Mouse (Mus musculus) erythroblast, embryonic 14.5 days (primary cell): Measurements from ENCODE around the gene Homer2. TPM values are rescaled to one million over a fixed set of nuclear protein-coding genes. Genes with fewer than 3 reads are reported as not detected.

Experiments used
- H3K27me3 ChIP-seq: 2 replicates; pipeline ENCODE4 v1.6.1; 2012; ENCODE audit warnings: inconsistent platforms; ENCODE audit not compliant: control insufficient read depth
- H3K36me3 ChIP-seq: 2 replicates; pipeline ENCODE4 v1.6.1; 2012; ENCODE audit warnings: mild to moderate bottlenecking, inconsistent platforms; ENCODE audit not compliant: control insufficient read depth
- H3K4me1 ChIP-seq: 2 replicates; pipeline ENCODE4 v1.6.1; 2012; ENCODE audit warnings: inconsistent platforms; ENCODE audit not compliant: control insufficient read depth
- H3K4me3 ChIP-seq: replicated peaks from 2 replicates; pipeline ENCODE3; 2012; ENCODE audit warnings: moderate library complexity, mild to moderate bottlenecking, inconsistent platforms
- H3K9me3 ChIP-seq: 2 replicates; pipeline ENCODE4 v1.6.1; 2012; ENCODE audit warnings: low read length, inconsistent platforms, mixed read lengths; ENCODE audit not compliant: control insufficient read depth
- GATA1 ChIP-seq: IDR thresholded peaks from 2 replicates; pipeline ENCODE4 v1.6.1; 2012; ENCODE audit warnings: low read length, inconsistent platforms, mixed read lengths
- TAL1 ChIP-seq: IDR thresholded peaks from 3 replicates; pipeline ENCODE4 v1.6.1; 2012; ENCODE audit warnings: low read length, inconsistent platforms, mixed read lengths
- polyA plus RNA-seq: library from polyadenylated mRNA; stranded (reverse); fragments of >175 nt; gene quantifications from 2 replicates; pipeline ENCODE4 v1.2.3, GENCODE M21; 2012

Homer2 gene
- polyA plus RNA-seq, 1 experiment, result 0.19 TPM

DNA sequence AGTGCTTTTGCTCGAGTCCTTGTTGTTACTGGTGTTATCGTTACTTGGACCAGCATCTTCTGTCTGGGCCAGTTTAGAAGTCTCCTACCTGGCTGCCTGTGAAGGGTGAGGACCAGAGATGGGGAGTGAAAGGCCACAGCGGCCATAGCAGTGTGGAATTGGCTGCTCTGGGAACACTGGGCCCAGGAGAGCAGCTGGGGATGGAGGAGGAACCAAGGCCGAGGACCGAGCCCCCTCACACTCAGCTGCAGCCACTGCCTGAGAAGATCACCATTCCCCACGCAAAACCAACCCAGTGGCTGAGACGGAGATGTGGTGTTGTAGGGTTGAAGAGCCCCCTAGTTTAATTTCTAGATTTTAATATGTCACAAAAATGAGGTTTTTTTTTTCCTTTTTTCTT, 142.6 kb downstream of the Homer2 start:
- Histone ChIP-seq H3K27me3 (peaks cover 15% of the 10 kb centered on the region), H3K9me3 (no peaks in the 10 kb centered on the region), H3K4me1 (peaks cover 3% of the 10 kb centered on the region; the same call in 1 of the 2 replicates), H3K4me3 (no peak overlapping the region), H3K36me3 (no peaks in the 10 kb centered on the region)
- TF ChIP-seq GATA1 (no peak), TAL1 (no peak)

DNA sequence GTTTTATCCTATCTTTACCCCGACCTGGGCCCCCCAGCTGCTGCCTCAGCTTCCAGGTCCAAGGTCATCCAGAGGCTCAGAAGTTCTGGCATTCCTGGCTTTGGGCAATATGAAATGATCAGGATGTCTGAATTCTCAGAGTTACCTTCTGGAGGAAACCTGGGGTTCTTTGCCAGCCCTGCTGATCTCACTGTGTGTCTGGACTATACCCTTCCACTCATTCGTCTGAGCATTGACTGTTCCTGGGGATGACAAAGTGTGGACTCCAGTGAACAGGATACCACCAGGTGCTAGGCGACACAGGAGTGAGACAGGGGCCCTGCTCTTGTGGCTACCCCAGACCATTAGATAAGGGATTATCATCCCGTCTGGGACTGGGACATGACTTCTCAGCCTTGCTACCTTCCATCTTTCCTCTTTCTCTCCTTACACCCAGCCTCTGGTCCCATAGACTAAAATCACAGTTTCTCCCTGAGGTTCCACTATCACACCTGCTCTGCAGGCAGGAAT, 143.8 kb downstream of the Homer2 start:
- H3K4me3 ChIP-seq, result no peak overlapping the region

DNA sequence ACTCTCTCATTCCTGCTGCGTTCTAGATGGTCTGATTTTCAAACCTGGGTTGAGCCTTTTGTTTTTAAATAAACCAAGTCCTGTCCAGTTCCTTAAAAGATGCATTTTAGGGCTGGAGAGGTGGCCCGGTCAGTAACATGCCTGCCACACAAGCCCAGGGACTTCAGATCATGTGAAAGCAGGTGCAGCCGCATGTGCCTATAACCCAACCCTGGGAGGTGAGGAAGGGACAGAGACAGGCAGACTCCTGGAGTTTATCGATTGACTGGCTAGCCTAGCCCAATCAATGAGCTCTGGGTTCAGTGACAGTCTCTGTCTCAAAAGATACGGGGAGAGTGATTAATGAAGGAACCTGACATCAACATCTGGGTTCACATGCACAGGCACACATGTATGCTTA, 146.1 kb downstream of the Homer2 start:
- no peak overlapping the region for H3K4me3 ChIP-seq
- TF ChIP-seq TAL1, result no peak
- no peak for TF ChIP-seq GATA1
- H3K9me3 ChIP-seq, result no peaks in the 10 kb centered on the region
- peaks cover 17% of the 10 kb centered on the region for H3K27me3 ChIP-seq
- H3K36me3 ChIP-seq, result no peaks in the 10 kb centered on the region
- H3K4me1 ChIP-seq, result 0 out of 2 replicates have a peak, but pooled peaks cover under 1% of the 10 kb centered on the region

More for the DNA sequence above, 143.8 kb downstream of the Homer2 start:
- Histone ChIP-seq H3K36me3 (no peaks in the 10 kb centered on the region), H3K27me3 (peaks cover 17% of the 10 kb centered on the region), H3K9me3 (no peaks in the 10 kb centered on the region), H3K4me1 (peaks cover 3% of the 10 kb centered on the region; the same call in 1 of the 2 replicates)
- TF ChIP-seq TAL1 (no peak), GATA1 (no peak)

DNA sequence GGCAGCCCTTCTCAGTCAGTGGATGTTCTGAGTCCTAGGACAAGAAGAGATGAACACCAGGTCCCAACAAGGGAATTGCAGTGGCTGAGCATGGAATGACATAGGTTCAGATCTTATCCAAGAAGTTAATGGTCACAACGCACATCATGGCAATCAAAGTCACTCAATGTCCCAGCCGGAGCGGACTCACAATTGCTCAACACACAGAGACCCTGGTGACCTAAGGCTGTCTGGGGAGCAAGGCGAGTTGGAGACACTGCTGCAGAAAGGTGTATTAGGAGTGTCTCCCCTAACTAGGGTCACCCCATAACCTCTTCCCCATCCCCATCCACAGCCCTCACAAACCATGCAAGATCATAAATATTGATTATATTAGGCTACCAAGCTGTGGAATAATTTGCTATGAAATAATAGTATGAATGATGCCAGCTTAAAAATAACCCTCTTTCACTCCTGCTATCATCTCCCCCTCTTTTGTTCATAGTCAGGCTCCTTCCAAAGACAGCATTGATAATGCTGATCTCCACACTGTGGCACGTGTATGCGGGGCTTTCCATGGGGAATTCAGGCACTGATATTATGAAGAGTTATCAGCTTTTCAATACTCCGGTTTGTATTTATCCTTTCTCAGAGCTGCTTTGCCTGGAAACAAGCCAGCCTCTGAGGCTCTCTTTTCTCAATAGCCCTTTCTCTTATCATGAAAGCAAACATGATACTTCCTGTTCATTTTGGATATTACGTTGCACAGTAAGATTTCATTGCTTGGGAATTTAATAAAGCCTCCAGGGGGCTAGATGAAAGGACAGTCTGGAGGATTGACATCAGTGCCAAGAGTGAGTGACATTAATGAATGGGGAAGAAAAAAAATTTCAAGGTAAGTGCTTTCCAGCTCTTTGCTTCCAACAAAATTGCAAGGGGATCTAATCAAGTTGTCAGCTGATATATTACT, 147.0 kb downstream of the Homer2 start:
- no peaks in the 10 kb centered on the region for H3K36me3 ChIP-seq
- no peak overlapping the region for H3K4me3 ChIP-seq
- H3K4me1 ChIP-seq, result no peaks in the 10 kb centered on the region
- peaks cover 13% of the 10 kb centered on the region for H3K27me3 ChIP-seq
- TF ChIP-seq GATA1, result no peak
- no peak for TF ChIP-seq TAL1
- H3K9me3 ChIP-seq, result no peaks in the 10 kb centered on the region

DNA sequence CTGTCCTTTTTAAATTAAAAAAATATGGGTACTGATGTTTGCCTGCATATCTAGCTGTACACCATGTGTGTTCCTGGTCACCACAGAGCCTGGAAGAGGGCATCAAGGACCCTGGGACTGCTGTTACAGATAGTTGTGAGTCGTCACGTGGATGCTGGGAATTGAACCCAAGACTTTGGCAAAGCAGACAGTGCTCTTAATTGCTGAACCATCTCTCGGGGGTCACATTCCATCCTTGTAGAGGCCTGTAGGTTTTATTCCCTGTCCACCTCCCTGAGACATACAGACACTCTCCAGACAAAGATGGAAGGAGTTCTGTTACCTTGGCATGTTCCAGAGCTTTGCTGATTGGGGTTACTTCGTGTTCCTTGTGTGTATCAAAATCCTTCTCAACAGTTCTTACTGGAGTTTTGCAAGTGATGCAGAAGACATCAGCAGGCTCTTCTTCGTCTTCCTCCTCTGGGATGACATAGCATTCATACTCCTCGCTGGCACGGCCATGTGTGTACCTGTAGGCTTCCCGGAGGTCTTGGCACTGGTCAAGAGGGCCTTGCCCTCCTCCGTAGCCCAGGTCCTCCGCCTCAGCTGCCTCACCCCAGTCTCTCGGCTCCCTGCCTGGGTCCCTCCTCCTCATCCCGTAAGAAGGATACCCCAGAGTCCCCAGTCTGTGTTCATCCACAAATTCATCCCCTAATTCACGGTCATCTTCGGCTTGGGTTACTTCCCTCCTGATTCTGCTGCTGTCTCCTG, 147.9 kb downstream of the Homer2 start:
- H3K27me3 ChIP-seq, result peaks cover 9% of the 10 kb centered on the region

DNA sequence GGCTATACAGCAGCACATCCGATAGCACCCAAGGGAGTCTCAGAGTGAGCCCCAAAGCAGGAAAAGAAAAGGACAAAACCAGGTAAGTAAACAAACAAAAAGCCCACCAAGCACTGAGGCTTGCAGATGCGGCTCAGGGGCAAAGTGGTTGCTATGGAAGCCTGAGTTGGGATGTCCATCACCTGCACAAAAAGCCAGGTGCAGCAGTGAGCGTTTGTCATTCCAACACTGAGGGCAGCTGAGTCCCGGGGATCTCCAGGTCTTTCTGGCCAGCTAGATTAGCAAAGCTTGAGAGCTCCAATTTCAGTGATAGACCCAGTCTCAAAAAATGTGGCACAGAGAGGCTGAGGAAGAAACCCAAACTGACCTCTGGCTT, 149.4 kb downstream of the Homer2 start:
- TF ChIP-seq GATA1, result no peak
- no peak for TF ChIP-seq TAL1
- Histone ChIP-seq H3K27me3 (peaks cover 2% of the 10 kb centered on the region), H3K36me3 (no peaks in the 10 kb centered on the region), H3K4me1 (no peaks in the 10 kb centered on the region), H3K4me3 (no peak overlapping the region), H3K9me3 (no peaks in the 10 kb centered on the region)

More for the DNA sequence above, 147.9 kb downstream of the Homer2 start:
- no peak for TF ChIP-seq TAL1
- H3K36me3 ChIP-seq, result no peaks in the 10 kb centered on the region
- H3K4me1 ChIP-seq, result no peaks in the 10 kb centered on the region
- no peak overlapping the region for H3K4me3 ChIP-seq
- H3K9me3 ChIP-seq, result no peaks in the 10 kb centered on the region

DNA sequence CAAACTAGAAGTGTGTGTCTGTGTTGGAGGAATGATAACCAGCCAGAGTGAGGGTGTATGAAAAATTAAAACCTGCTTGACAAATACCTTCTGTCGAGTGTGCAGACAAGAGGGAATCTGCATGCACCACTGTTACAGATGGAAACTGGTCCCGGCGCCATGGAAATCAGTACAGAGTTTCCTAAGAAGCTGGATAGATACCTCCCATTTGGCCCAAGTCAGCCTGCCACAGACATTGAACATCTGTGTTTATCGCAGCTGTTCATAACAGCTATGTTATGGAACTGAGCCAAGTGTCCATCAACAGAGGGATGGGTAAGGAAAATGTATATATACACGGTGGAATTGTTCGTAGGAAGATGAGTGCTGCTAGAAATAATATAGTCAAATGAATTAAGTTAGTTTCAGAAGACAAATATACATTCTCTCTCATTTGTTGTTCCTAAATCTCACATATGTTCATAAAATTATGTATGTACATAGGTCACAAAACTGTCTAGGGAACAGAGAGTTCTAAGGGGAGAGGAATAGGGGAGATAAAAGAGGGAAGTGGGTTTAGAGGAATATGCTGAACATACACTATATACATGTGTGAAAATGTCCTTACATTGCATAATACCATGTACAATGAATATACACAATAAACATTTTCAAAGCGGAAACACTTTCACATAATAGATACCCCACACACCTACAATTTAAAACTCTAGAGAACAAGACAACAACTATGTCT, 149.9 kb downstream of the Homer2 start:
- no peaks in the 10 kb centered on the region for H3K36me3 ChIP-seq
- no peaks in the 10 kb centered on the region for H3K4me1 ChIP-seq
- no peaks in the 10 kb centered on the region for H3K9me3 ChIP-seq
- no peak for TF ChIP-seq TAL1
- no peak for TF ChIP-seq GATA1
- no peak overlapping the region for H3K4me3 ChIP-seq
- H3K27me3 ChIP-seq, result peaks cover 2% of the 10 kb centered on the region

DNA sequence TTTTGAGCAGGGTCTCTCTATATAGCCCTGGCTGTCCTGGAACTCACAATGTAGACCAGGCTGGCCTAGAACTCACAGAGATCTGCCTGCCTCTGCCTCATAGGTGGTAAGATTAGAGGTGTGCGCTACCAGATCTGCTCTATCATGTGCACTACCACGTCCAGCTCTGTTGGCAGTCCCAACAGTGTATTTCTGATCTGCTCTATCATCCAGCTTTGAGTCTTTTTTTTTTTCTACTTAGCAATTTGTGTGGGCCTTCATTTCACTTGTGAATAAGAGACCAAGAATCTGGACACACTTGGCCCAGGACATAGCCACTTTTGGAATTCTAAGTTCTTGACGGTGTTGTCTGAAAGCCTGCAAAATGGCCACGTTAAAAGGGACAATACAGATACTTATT, 150.5 kb downstream of the Homer2 start:
- no peak for TF ChIP-seq GATA1
- TF ChIP-seq TAL1, result no peak
- Histone ChIP-seq H3K9me3 (no peaks in the 10 kb centered on the region), H3K4me1 (no peaks in the 10 kb centered on the region), H3K4me3 (no peak overlapping the region), H3K27me3 (peaks cover 2% of the 10 kb centered on the region), H3K36me3 (no peaks in the 10 kb centered on the region)

DNA sequence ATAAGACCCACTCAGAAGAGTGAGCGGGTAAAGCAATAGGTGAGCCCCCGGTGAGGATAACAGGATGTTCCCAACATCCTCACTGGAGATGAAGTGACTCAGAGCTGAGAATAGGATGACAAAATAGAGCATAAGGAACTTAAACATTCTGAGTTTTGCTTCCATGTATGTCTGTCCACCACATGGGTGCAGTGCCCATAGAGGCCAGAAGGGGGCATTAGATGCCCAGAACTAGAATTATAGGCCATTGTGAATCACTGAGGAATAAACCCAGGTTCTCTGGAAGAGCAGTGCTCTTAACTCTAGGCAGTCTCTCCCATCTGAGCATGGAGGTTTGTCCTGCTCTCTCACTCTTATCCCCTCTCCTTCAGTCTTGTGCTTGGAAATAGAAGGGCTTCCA, 153.0 kb downstream of the Homer2 start:
- no peak for TF ChIP-seq GATA1
- TF ChIP-seq TAL1, result no peak

More for the DNA sequence above, 153.0 kb downstream of the Homer2 start:
- H3K4me1 ChIP-seq, result no peaks in the 10 kb centered on the region
- H3K9me3 ChIP-seq, result no peaks in the 10 kb centered on the region
- H3K4me3 ChIP-seq, result no peak overlapping the region
- H3K27me3 ChIP-seq, result no peaks in the 10 kb centered on the region
- H3K36me3 ChIP-seq, result no peaks in the 10 kb centered on the region
